Mouse (Mus musculus) testis, adult 2 months (tissue): Measurements from ENCODE around the gene Il17ra.

Experiments used
- CTCF ChIP-seq: fragments of 200-500 bp; IDR thresholded peaks from 2 replicates; pipeline ENCODE4 v1.5.1; 2012; ENCODE audit warnings: low read depth, mild to moderate bottlenecking, inconsistent platforms, low read length, moderate library complexity; ENCODE audit not compliant: control insufficient read depth, insufficient read depth, insufficient replicate concordance
- POLR2A ChIP-seq: fragments of 200-500 bp; IDR thresholded peaks from 2 replicates; pipeline ENCODE4 v1.6.1; 2012; ENCODE audit warnings: low read depth, mild to moderate bottlenecking, inconsistent platforms, low read length, moderate library complexity; ENCODE audit not compliant: control insufficient read depth

DNA sequence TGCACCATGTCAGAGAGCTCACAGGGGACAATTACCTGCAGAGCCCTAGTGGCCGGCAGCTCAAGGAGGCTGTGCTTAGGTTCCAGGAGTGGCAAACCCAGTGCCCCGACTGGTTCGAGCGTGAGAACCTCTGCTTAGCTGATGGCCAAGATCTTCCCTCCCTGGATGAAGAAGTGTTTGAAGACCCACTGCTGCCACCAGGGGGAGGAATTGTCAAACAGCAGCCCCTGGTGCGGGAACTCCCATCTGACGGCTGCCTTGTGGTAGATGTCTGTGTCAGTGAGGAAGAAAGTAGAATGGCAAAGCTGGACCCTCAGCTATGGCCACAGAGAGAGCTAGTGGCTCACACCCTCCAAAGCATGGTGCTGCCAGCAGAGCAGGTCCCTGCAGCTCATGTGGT lies 18.5 kb downstream of the Il17ra start:
- TF ChIP-seq POLR2A: no peak
- TF ChIP-seq CTCF: no peak; the same call in 1 of the 2 replicates
